Mouse (Mus musculus) forebrain, embryonic 11.5 days (tissue): ENCODE data around the gene Hrh2. TPM values are rescaled to one million over a fixed set of nuclear protein-coding genes. Genes with fewer than 3 reads are reported as not detected.
A peak's percentile ranks its signal among the peaks of the same experiment; 100 is the strongest.

ENCODE experiments used
- ATAC-seq: fragments of 200-750 bp; cut with Nextera tagmentation; replicated peaks from 2 replicates; pipeline ENCODE4 v1.8.0; 2017; ENCODE audit warnings: moderate TSS enrichment; ENCODE audit not compliant: low FRiP score
- DNase-seq: peaks from one replicate; pipeline ENCODE4 v3.0.0-alpha.2; 2017; ENCODE audit warnings: low spot score
- H3K27ac ChIP-seq: fragments of 300-500 bp; sonication (generic); 2 replicates; pipeline ENCODE4 v1.5.1; 2014; ENCODE audit warnings: low read depth, low read length
- H3K27me3 ChIP-seq: fragments of 300-500 bp; sonication (generic); 2 replicates; pipeline ENCODE4 v1.6.1; 2014; ENCODE audit warnings: mild to moderate bottlenecking, low read length, mixed read lengths; ENCODE audit not compliant: control insufficient read depth, insufficient read depth
- H3K36me3 ChIP-seq: fragments of 300-500 bp; sonication (generic); 2 replicates; pipeline ENCODE4 v1.6.1; 2014; ENCODE audit warnings: mild to moderate bottlenecking, low read length, moderate library complexity, mixed read lengths; ENCODE audit not compliant: control insufficient read depth, insufficient read depth
- H3K4me1 ChIP-seq: fragments of 300-500 bp; sonication (generic); replicated peaks from 2 replicates; pipeline ENCODE4 v1.6.1; 2014; ENCODE audit warnings: low read length, mixed read lengths; ENCODE audit not compliant: control insufficient read depth, insufficient read depth
- H3K4me2 ChIP-seq: fragments of 300-500 bp; sonication (generic); 2 replicates; pipeline ENCODE4 v1.6.1; 2014; ENCODE audit warnings: low read depth, mild to moderate bottlenecking, low read length, moderate library complexity, mixed read lengths; ENCODE audit not compliant: severe bottlenecking
- H3K4me3 ChIP-seq: fragments of 300-500 bp; sonication (generic); 2 replicates; pipeline ENCODE4 v1.5.1; 2014; ENCODE audit warnings: low read depth, low read length
- H3K9ac ChIP-seq: fragments of 300-500 bp; sonication (generic); 2 replicates; pipeline ENCODE4 v1.6.1; 2014; ENCODE audit warnings: low read length
- H3K9me3 ChIP-seq: fragments of 300-500 bp; sonication (generic); 2 replicates; pipeline ENCODE4 v1.6.1; 2016; ENCODE audit warnings: low read length, mixed read lengths; ENCODE audit not compliant: control insufficient read depth
- WGBS: fragments of 180-500 bp; shearing (Covaris S2); extraction: QIAGEN DNeasy Blood & Tissue Kit; methylation state at CpG from one replicate; pipeline ENCODE4 v1.1.7; 2014; 5-methylcytosine and 5-hydroxymethylcytosine counted together
- polyA plus RNA-seq: library from polyadenylated mRNA; unstranded; fragments of >200 nt; fragmentation: Nextera tagmentation; extraction: Ambion mirVana; gene quantifications from 2 replicates; pipeline ENCODE4 v1.2.1, GENCODE M21; 2014

Hrh2 gene
- polyA plus RNA-seq, 1 experiment from 2014 or later, result not detected

DNA sequence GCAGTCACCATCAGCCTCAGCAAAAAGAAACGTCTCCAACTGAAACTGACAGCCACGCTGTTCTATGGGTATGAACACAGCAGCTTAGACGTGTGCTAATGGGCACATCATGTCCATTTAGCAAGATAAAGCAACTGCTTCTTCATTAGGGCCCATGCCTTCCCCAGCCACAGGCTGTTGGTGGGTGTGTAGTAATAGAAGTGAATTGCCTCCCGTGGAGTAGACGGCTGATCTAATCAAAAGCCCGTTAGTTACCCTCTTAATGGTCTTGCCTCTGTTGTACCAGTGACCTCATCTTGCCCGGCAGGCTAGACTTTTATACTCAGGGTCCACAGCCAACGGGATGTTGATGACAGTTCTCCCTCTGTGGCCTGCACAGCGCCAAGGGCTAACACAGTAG lies 7.1 kb downstream of the Hrh2 start:
- DNase-seq, result no peak
- H3K9me3 ChIP-seq, result no peaks in the 10 kb centered on the region
- no peak for ATAC-seq
- H3K36me3 ChIP-seq, result no peaks in the 10 kb centered on the region
- H3K27ac ChIP-seq, result no peak overlapping the region
- H3K4me3 ChIP-seq, result no peak overlapping the region
- H3K9ac ChIP-seq, result no peak overlapping the region
- no peak overlapping the region for H3K4me2 ChIP-seq
- no peaks in the 10 kb centered on the region for H3K27me3 ChIP-seq
- no peaks in the 10 kb centered on the region; the same call in 1 of the 2 replicates for H3K4me1 ChIP-seq
- WGBS, result 29% methylated on average over 9 of the region's 9 CpGs

DNA sequence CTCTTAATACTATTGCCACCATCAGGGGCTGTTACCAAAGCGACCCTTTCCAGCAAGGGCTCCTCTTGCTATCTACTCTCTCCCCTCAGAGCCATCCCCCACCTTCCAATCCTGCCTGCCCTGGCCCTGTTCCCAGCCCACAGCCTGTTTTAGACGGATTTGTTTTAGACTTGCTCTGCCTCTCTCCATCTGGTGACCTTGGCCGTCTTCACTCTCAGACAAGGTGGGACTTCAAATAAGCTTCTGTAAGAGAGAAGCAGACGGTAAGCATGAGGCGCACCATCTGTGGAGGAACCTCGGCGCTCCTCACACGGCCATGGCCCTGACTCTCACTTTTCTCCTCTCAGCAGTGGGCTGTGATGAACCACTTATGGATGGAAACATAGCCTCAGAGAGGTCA lies 10.5 kb downstream of the Hrh2 start:
- H3K4me2 ChIP-seq, result no peak overlapping the region
- H3K9ac ChIP-seq, result no peak overlapping the region
- ATAC-seq (no peak), DNase-seq (no peak)
- 88% methylated on average over 8 of the region's 8 CpGs for WGBS
- H3K4me3 ChIP-seq, result no peak overlapping the region
- no peaks in the 10 kb centered on the region for H3K27me3 ChIP-seq
- no peaks in the 10 kb centered on the region for H3K36me3 ChIP-seq
- no peaks in the 10 kb centered on the region for H3K9me3 ChIP-seq
- no peaks in the 10 kb centered on the region; the same call in 1 of the 2 replicates for H3K4me1 ChIP-seq
- H3K27ac ChIP-seq, result no peak overlapping the region

- ATAC-seq (no peak), DNase-seq (no peak)
- H3K4me2 ChIP-seq, result no peak overlapping the region
- H3K9me3 ChIP-seq, result no peaks in the 10 kb centered on the region
- H3K27me3 ChIP-seq, result no peaks in the 10 kb centered on the region
- no peak overlapping the region for H3K9ac ChIP-seq
- H3K36me3 ChIP-seq, result no peaks in the 10 kb centered on the region
- no peaks in the 10 kb centered on the region; the same call in 1 of the 2 replicates for H3K4me1 ChIP-seq
- no peak overlapping the region for H3K27ac ChIP-seq
- WGBS, result 81% methylated on average over 2 of the region's 2 CpGs
- no peak overlapping the region for H3K4me3 ChIP-seq
These were observed 11.5 kb downstream of the Hrh2 start for GRCm38 (mm10) chr13:54203419-54203818.

DNA sequence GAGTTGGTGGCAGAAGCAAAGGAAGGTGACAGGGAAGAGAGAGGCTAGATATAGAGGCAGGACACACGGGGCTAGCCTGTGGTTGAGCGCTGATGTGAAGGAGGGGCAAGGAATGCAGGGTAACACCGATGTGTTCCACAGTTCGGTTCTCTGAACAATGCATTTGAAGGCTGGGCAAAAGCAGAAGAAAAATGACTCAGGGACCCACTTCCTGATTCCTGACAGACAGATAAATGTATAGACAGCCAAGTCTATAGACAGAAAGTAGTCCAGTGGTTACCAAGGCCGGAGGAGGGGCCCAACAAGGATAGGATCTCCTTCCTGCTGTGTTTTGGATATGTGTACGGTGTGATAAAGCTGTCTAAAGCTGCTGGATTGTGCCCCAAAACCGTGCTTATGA lies 13.3 kb downstream of the Hrh2 start:
- no peak for ATAC-seq
- no peak overlapping the region for H3K27ac ChIP-seq
- H3K9ac ChIP-seq, result no peak overlapping the region
- no peaks in the 10 kb centered on the region for H3K27me3 ChIP-seq
- no peak overlapping the region for H3K4me2 ChIP-seq
- no peaks in the 10 kb centered on the region for H3K36me3 ChIP-seq
- no peaks in the 10 kb centered on the region for H3K9me3 ChIP-seq
- no peaks in the 10 kb centered on the region for H3K4me1 ChIP-seq
- H3K4me3 ChIP-seq, result no peak overlapping the region
- DNase-seq, result no peak
- 88% methylated on average over 7 of the region's 7 CpGs for WGBS

GRCm38 (mm10) chr13:54206140-54206753 lies 14.3 kb downstream of the Hrh2 start:
- WGBS, result 69% methylated on average over 9 of the region's 9 CpGs
- Histone ChIP-seq H3K4me3 (no peak overlapping the region), H3K9me3 (no peaks in the 10 kb centered on the region), H3K4me2 (no peak overlapping the region), H3K27me3 (no peaks in the 10 kb centered on the region), H3K27ac (no peak overlapping the region), H3K36me3 (no peaks in the 10 kb centered on the region), H3K4me1 (no peaks in the 10 kb centered on the region), H3K9ac (no peak overlapping the region)
- DNase-seq (no peak), ATAC-seq (no peak)

- Histone ChIP-seq H3K4me3 (no peak overlapping the region), H3K4me2 (no peak overlapping the region), H3K27ac (no peak overlapping the region), H3K4me1 (no peaks in the 10 kb centered on the region; the same call in 1 of the 2 replicates), H3K27me3 (no peaks in the 10 kb centered on the region), H3K9me3 (no peaks in the 10 kb centered on the region), H3K36me3 (no peaks in the 10 kb centered on the region), H3K9ac (no peak overlapping the region)
- 53% methylated on average over 8 of the region's 8 CpGs for WGBS
- ATAC-seq (no peak), DNase-seq (no peak)
These were observed 17.7 kb downstream of the Hrh2 start for GRCm38 (mm10) chr13:54209476-54210253.

DNA sequence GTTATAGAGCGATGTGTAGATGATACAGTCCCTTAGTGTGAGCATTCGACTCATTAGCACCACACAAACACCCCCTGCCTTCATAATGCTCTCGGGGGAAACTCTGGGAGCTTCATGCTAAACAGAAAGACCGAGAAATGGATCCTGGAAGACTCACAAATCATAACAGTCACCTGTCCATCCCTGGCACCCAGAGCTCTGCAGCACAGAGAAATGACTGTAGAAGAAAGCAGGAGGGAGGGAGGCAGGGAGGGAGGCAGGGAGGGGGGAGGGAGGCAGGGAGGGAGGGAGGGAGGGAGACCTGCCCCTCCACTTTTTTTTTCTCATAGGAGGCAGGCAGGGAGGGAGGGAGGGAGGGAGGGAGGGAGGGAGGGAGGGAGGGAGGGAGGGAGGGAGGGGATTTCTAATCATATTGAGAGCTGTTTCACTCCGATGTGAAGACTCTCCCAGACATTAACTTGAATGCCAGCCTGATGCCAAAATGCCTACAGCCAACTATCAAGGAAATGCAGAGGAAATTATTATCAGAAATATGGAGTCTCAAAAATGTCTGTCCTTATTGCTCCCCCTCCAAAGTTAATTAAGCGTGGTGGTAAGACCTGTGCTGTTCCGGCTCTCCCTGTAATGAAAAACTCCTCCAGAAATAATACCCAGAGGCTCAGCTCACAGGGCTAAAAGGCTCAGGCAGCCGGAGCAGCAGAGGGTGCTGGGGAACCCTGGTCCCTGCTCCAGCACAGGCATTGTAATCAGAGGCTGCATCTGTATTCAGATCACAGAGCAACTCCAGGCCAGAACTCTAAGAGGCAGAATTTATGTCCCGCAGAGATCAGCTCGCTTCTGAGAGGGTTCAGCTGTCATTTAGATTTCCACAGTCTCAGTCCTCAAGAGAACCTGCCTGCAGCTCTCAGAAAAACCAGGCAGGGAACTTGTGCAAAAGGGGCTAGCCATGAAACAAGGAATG lies 19.9 kb downstream of the Hrh2 start:
- Histone ChIP-seq H3K9me3 (no peaks in the 10 kb centered on the region), H3K27me3 (no peaks in the 10 kb centered on the region), H3K4me3 (no peak overlapping the region), H3K36me3 (no peaks in the 10 kb centered on the region), H3K9ac (no peak overlapping the region), H3K4me1 (no peaks in the 10 kb centered on the region; the same call in 1 of the 2 replicates), H3K4me2 (no peak overlapping the region), H3K27ac (peak overlapping the region; percentile 59; the same call in 1 of the 2 replicates)
- WGBS, result 32% methylated on average over 10 of the region's 10 CpGs
- ATAC-seq (peak; percentile 72), DNase-seq (peak; percentile 63)

- ATAC-seq, result no peak
- no peaks in the 10 kb centered on the region for H3K36me3 ChIP-seq
- no peaks in the 10 kb centered on the region for H3K9me3 ChIP-seq
- H3K4me2 ChIP-seq, result no peak overlapping the region
- H3K9ac ChIP-seq, result no peak overlapping the region
- no peak overlapping the region for H3K4me3 ChIP-seq
- H3K27ac ChIP-seq, result peak overlapping the region; percentile 59; the same call in 1 of the 2 replicates
- no peaks in the 10 kb centered on the region for H3K27me3 ChIP-seq
- no peaks in the 10 kb centered on the region; the same call in 1 of the 2 replicates for H3K4me1 ChIP-seq
- WGBS, result 63% methylated on average over 5 of the region's 5 CpGs
- DNase-seq, result no peak
These were observed 20.6 kb downstream of the Hrh2 start for GRCm38 (mm10) chr13:54212516-54212915.
